Mouse (Mus musculus): ENCODE data around the gene Pcid2.
"Not testable (repeated sequence)": the region's sequence is repeated elsewhere in the genome, so short reads cannot be mapped to it uniquely, and the experiment has no call there.

Pcid2 gene

DNA sequence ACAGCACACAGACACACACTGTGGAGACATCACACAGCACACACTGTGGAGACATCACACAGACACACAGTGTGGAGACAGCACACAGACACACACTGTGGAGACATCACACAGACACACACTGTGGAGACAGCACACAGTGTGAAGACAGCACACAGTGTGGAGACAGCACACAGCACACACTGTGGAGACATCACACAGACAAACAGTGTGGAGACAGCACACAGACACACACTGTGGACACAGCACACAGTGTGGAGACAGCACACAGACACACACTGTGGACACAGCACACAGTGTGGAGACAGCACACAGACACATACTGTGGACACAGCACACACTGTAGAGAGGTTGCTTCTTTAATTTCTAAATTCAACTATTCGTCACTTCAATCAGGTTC is 29.7 kb downstream of the Pcid2 start:
- not testable (repeated sequence) for DNase-seq

GRCm38 (mm10) chr8:13075044-13075443 is 30.2 kb downstream of the Pcid2 start:
- DNase-seq = no peak

DNA sequence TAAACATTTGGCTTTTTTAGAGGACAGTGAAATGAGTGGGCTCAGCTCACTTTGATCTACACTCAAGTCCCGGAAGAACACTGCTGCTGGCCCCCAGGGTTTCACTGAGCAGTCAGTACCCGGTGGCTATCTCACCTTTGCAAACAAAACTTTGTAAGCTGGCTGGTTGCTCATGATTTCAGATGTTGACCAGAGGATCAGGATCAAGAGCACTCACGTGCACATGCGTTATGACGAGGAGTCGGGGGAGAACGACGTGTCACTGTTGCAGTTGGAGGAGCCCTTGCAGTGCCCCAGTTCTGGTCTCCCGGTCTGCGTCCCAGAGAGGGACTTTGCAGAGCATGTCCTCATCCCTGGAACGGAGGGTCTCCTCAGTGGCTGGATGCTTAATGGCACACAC is 32.0 kb downstream of the Pcid2 start:
- DNase-seq = no peak

- DNase-seq = no peak
Measured at GRCm38 (mm10) chr8:13063112-13063511, 42.1 kb downstream of the Pcid2 start.

- DNase-seq = no peak
Measured at GRCm38 (mm10) chr8:13060441-13061150, 44.7 kb downstream of the Pcid2 start, which contains the start of gene Proz. Gene Proz (plus strand): TSS chr8:13060914.

- DNase-seq = no peak
Measured at GRCm38 (mm10) chr8:13057351-13057750, 47.9 kb downstream of the Pcid2 start.

DNA sequence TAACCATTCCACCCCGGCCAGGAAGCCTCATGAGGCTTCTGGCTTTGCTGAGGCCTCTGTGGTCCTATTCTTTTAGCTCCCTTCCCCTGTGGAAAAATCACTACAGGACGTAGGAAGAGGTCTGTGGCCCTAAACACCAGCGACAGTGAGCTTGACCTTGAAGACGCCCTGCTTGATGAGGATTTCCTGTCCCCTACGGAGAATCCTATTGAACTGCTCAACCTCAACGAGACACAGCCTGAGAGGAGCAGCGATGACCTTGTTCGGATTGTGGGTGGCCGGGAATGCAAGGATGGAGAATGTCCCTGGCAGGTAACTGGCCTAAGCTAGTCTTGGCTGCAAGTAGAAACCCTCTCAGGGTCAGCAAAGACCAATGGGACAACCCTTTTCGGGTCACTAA is 54.7 kb downstream of the Pcid2 start:
- no peak for DNase-seq

DNA sequence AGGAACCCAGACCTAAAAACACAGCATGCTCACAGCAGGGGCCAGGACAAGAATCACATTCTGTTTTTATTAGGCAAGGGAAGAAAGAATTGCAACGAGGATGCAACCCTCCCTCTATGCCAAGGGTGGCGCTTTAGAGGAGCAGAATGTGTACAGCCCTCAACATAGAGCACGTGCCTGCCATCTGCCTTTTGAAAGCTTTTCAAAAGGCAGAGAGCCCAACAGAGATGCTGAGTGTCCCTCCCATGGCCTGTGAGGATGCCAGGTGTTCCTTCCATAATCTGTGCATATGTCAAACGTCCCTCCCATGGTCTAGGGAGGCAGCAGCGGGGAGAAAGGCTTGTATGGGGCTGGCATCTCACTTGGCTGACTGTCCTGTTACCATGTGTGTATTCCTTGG is 57.6 kb downstream of the Pcid2 start:
- no peak for DNase-seq

GRCm38 (mm10) chr8:13041459-13041858 is 63.8 kb downstream of the Pcid2 start:
- DNase-seq = no peak

DNA sequence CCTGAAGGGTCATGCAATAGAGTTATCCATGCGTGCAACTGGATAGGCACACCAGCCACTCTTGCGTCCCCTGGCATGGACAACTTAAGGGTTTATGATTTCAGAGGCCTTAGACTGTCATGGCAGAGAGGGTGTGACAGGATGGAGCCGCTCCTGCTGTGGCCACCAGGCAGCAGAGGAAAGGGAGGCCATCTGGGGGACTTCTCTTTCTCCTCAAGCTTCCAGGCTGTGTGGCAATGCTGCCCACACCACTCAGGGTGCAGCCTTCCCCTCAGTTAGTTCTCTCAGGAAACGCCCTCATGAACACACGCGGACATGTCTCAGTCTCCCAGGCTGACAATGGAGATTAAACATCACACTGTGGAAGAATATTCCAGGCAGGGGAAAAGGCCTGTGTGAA is 66.2 kb downstream of the Pcid2 start:
- DNase-seq = no peak

- no peak for DNase-seq
Measured at GRCm38 (mm10) chr8:13037569-13037968, 67.7 kb downstream of the Pcid2 start.

DNA sequence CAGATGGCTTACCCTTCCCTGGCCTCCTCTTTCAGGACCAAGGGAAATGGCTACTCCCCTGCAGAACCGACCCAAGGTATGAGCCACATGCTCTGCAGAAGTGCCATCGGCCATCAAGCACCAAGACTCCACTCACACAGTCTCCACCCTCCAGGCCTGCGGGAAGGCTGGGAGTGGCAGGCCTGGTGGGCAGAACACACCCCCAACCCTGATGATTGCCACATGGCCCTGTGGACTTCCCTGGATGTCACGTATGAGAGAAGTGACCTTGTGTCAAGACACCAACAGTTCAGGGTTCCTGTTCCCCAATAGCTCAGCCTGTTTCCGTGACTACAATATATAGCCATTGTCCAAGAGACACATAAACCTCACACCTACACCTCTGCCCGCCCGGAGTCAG is 68.2 kb downstream of the Pcid2 start, which contains the start of gene F10:
Gene F10 (plus strand): TSS at position 294 of the 400 bp plus-strand sequence.
- DNase-seq = no peak

DNA sequence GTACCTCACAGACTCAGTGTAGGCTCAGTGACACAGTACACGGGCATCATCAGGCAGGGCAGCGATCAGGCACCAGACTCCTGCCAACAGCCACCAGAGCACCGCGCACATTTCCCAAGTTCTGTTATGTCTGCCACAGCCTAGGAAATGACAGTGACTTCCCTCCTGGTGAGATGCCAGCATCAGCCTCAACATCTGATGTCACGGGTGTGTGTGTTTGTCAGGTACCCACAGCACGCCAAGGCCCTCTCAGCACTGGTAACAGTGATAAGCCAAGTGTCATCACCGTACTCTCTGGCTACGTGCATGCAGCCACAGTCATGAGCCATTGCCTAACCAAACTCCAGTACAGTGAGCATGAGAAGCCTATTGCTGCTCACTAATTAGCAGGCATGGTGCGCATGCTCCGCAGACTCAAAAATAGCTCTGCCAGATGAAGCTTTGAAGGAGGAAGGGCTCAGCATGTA is 68.9 kb downstream of the Pcid2 start:
- peak; percentile 26 for DNase-seq

DNA sequence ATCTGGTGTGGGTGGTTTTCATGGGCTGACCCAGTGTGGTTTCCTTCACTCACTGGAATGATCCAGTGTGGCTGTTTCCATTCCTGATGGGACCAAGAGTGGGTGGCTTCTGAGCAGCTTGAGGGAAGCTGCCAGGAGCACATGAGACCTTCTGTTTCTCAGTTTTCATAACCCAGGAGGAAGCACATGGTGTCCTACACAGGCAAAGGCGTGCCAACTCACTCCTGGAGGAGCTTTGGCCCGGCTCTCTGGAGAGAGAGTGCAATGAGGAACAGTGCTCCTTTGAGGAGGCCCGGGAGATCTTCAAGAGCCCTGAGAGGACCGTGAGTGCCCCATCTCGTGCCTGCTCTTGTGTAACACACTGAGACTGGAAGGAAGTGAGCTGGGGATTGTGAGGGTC is 76.8 kb downstream of the Pcid2 start:
- DNase-seq = peak; percentile 35

- DNase-seq = no peak
Measured at GRCm38 (mm10) chr8:13027615-13028014, 77.6 kb downstream of the Pcid2 start.

All from right cerebral cortex, postnatal 14 days (tissue).